Mouse (Mus musculus) adrenal gland, adult 2 months (tissue): Measurements from ENCODE around the gene Utrn. TPM values are rescaled to one million over a fixed set of nuclear protein-coding genes. Genes with fewer than 3 reads are reported as not detected.

ENCODE experiments used
- DNase-seq: peaks from one replicate; pipeline ENCODE4 v3.0.0; 2021
- polyA plus RNA-seq: library from polyadenylated mRNA; depleted of rRNA; stranded (reverse); fragments of >200 nt; gene quantifications from 2 replicates; pipeline ENCODE4 v1.2.3, GENCODE M21; 2012
- total RNA-seq, 2 experiments: library from RNA; stranded (reverse); gene quantifications; 2 replicates each; pipeline ENCODE4 v1.2.3; 2021

Utrn gene
- total and polyA plus RNA-seq, 3 experiments, result 25.4 to 81.8 (median 70.3) TPM

GRCm38 (mm10) chr10:12731459-12731858 lies 137.7 kb downstream of the Utrn start:
- no peak for DNase-seq

- no peak for DNase-seq
Measured at GRCm38 (mm10) chr10:12729635-12730034, 139.5 kb downstream of the Utrn start.

GRCm38 (mm10) chr10:12729033-12729432 lies 140.1 kb downstream of the Utrn start:
- DNase-seq, result no peak

GRCm38 (mm10) chr10:12727881-12728280 lies 141.3 kb downstream of the Utrn start:
- DNase-seq, result no peak

- no peak for DNase-seq
Measured at GRCm38 (mm10) chr10:12726041-12726608, 143.0 kb downstream of the Utrn start.

- DNase-seq, result peak; percentile 40
Measured at GRCm38 (mm10) chr10:12724247-12725001, 144.7 kb downstream of the Utrn start.

- DNase-seq, result no peak
Measured at GRCm38 (mm10) chr10:12723269-12723668, 145.9 kb downstream of the Utrn start.

GRCm38 (mm10) chr10:12722111-12722510 lies 147.1 kb downstream of the Utrn start:
- no peak for DNase-seq

GRCm38 (mm10) chr10:12718386-12718785 lies 150.8 kb downstream of the Utrn start:
- DNase-seq, result no peak

GRCm38 (mm10) chr10:12717381-12717780 lies 151.8 kb downstream of the Utrn start:
- DNase-seq, result no peak

- DNase-seq, result no peak
Measured at GRCm38 (mm10) chr10:12716657-12717327, 152.4 kb downstream of the Utrn start.

- DNase-seq, result no peak
Measured at GRCm38 (mm10) chr10:12713236-12713855, 155.8 kb downstream of the Utrn start.

- no peak for DNase-seq
Measured at GRCm38 (mm10) chr10:12711332-12711831, 157.8 kb downstream of the Utrn start.

GRCm38 (mm10) chr10:12706516-12706915 lies 162.6 kb downstream of the Utrn start:
- no peak for DNase-seq

GRCm38 (mm10) chr10:12705990-12706389 lies 163.2 kb downstream of the Utrn start:
- DNase-seq, result no peak

GRCm38 (mm10) chr10:12704290-12704689 lies 164.9 kb downstream of the Utrn start:
- DNase-seq, result no peak

GRCm38 (mm10) chr10:12703526-12703925 lies 165.6 kb downstream of the Utrn start:
- DNase-seq, result no peak

GRCm38 (mm10) chr10:12702140-12702539 lies 167.0 kb downstream of the Utrn start:
- DNase-seq, result no peak

- peak; percentile 23 for DNase-seq
Measured at GRCm38 (mm10) chr10:12701694-12702093, 167.5 kb downstream of the Utrn start.

- no peak for DNase-seq
Measured at GRCm38 (mm10) chr10:12700576-12700975, 168.6 kb downstream of the Utrn start.

- no peak for DNase-seq
Measured at GRCm38 (mm10) chr10:12697902-12698301, 171.3 kb downstream of the Utrn start.

- no peak for DNase-seq
Measured at GRCm38 (mm10) chr10:12696704-12697103, 172.5 kb downstream of the Utrn start.

- DNase-seq, result peak; percentile 17
Measured at GRCm38 (mm10) chr10:12694774-12695173, 174.4 kb downstream of the Utrn start.
